Mouse (Mus musculus) heart, embryonic 10.5 days (tissue): ENCODE results near the gene Cacnb4. TPM values are rescaled to one million over a fixed set of nuclear protein-coding genes. Genes with fewer than 3 reads are reported as not detected.

ENCODE experiments used
- DNase-seq: peaks from one replicate; pipeline ENCODE4 v3.0.0-alpha.2; 2017; ENCODE audit warnings: low spot score
- H3K27ac ChIP-seq: fragments of 300-500 bp; sonication (generic); 2 replicates; pipeline ENCODE4 v1.5.1; 2016; ENCODE audit warnings: mild to moderate bottlenecking
- H3K27me3 ChIP-seq: fragments of 300-500 bp; sonication (generic); 2 replicates; pipeline ENCODE4 v1.6.1; 2016; ENCODE audit warnings: mild to moderate bottlenecking; ENCODE audit not compliant: poor library complexity, insufficient read depth, severe bottlenecking
- H3K36me3 ChIP-seq: fragments of 300-500 bp; sonication (generic); 2 replicates; pipeline ENCODE4 v1.6.1; 2016; ENCODE audit warnings: mild to moderate bottlenecking, moderate library complexity
- H3K4me1 ChIP-seq: fragments of 300-500 bp; sonication (generic); 2 replicates; pipeline ENCODE4 v1.6.1; 2016; ENCODE audit warnings: mild to moderate bottlenecking
- H3K4me3 ChIP-seq: fragments of 300-500 bp; sonication (generic); 2 replicates; pipeline ENCODE4 v1.5.1; 2016; ENCODE audit warnings: mild to moderate bottlenecking, moderate library complexity
- H3K9me3 ChIP-seq: fragments of 300-500 bp; sonication (generic); 2 replicates; pipeline ENCODE4 v1.6.1; 2016; ENCODE audit warnings: mild to moderate bottlenecking, moderate library complexity
- WGBS: fragments of 180-500 bp; shearing (Covaris S2); methylation state at CpG from one replicate; pipeline ENCODE4 v1.1.7; 2016; 5-methylcytosine and 5-hydroxymethylcytosine counted together
- polyA plus RNA-seq: library from polyadenylated mRNA; unstranded; fragments of >200 nt; fragmentation: Nextera tagmentation; extraction: Ambion mirVana; gene quantifications from 2 replicates; pipeline ENCODE4 v1.2.1, GENCODE M21; 2016

Cacnb4 gene
- polyA plus RNA-seq, 1 experiment from 2014 or later: 0.29 TPM

DNA sequence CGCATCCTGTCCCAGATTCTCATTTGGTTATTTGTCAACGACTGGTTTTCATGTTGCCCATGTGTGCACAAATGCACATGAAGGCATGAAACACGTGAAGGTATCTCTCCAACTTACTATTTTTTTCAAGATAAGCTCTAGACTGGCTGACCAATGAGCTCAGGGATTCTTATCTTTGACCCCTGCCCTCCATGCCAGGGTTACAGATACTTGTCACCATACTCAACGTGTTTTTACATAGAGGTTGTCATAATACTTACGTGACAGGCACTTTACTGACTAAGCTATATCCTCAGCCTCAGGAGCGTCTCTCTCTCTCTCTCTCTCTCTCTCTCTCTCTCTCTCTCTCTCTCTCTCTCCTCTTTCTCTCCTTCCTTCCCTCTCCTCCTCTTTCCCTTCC lies 290.2 kb downstream of the Cacnb4 start:
- H3K9me3 ChIP-seq: no peaks in the 10 kb centered on the region
- H3K36me3 ChIP-seq: no peaks in the 10 kb centered on the region
- no peaks in the 10 kb centered on the region for H3K27me3 ChIP-seq
- DNase-seq: no peak
- H3K27ac ChIP-seq: peak overlapping the region; percentile 62; the same call in 1 of the 2 replicates
- H3K4me3 ChIP-seq: no peak overlapping the region
- peaks cover 8% of the 10 kb centered on the region for H3K4me1 ChIP-seq
- WGBS: 57% methylated on average over 6 of the region's 6 CpGs

DNA sequence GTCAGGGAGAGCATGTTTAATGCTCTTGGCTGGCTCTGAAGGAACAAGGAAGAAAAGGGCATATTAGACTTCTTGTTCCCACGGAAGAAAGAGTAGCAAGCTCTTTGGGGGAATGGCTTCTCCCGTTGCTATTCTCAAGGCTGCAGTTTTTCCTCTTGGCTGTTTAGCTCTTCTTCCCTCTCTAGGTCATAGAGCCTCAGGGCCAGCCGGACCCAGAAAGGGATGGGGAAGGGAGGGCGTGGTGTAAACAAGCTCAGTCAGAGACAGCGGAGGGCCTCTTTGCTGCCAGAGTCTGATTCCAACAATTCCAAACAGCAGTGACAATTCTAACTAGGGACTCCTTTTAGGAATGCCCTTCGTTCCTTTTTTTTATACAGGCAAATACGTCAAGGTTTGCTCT lies 290.6 kb downstream of the Cacnb4 start:
- Histone ChIP-seq H3K4me3 (0 out of 2 replicates have a peak overlapping the region, but pooled peaks have one; percentile 24), H3K27ac (peak overlapping the region; percentile 62; the same call in 1 of the 2 replicates), H3K4me1 (peaks cover 8% of the 10 kb centered on the region), H3K36me3 (no peaks in the 10 kb centered on the region), H3K9me3 (no peaks in the 10 kb centered on the region), H3K27me3 (no peaks in the 10 kb centered on the region)
- DNase-seq: no peak
- 49% methylated on average over 7 of the region's 7 CpGs for WGBS

DNA sequence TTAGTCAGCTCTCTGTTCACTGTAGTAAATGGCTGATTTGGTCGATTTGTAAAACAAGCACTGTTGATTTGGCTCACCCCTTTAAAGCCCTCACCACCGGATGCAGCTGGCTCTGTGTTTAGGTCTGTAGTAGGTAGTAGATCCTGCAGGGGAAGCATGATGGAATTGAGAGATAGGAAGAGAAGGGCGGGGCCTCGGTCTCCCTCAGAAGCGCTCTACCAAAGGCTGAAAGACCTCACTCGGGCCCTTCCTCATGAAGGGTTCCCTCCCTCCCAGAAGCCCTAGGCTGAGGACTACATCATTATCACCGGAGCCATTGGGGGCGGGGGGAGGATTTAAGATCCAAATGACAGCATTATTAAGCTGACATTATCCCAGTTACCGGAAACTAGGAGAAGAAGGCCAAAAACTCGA lies 297.8 kb downstream of the Cacnb4 start:
- H3K27me3 ChIP-seq: no peaks in the 10 kb centered on the region
- no peaks in the 10 kb centered on the region for H3K36me3 ChIP-seq
- no peak for DNase-seq
- WGBS: 58% methylated on average over 10 of the region's 10 CpGs
- no peaks in the 10 kb centered on the region for H3K9me3 ChIP-seq
- no peak overlapping the region for H3K27ac ChIP-seq
- H3K4me3 ChIP-seq: peak overlapping the region; percentile 29; the same call in 1 of the 2 replicates
- 0 out of 2 replicates have a peak, but pooled peaks cover 2% of the 10 kb centered on the region for H3K4me1 ChIP-seq

DNA sequence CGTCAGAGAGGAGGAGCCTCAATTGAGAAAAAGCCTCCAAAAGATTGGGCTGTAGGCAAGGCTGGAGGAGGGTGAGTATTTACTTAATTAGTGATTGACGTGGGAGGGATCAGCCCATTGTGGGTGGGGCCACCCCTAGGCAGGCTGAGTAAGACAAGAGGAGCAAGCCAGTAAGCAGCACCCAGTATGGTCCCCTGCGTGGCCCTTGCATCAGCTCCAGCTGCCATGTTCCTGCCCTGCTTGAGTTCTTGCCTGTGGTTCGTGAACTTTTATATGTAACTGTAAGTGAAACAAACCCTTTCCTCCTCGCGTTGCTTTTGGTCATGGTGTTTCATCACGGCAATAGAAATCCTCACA lies 298.2 kb downstream of the Cacnb4 start, which contains the start of gene Neb:
Gene Neb (minus strand): TSS at position 27 of the 357 bp plus-strand sequence.
- Histone ChIP-seq H3K9me3 (no peaks in the 10 kb centered on the region), H3K4me3 (peak within 1 kb of the TSS; percentile 29), H3K27ac (no peak within 1 kb of the TSS), H3K27me3 (no peaks in the 10 kb centered on the region), H3K36me3 (no peaks in the 10 kb centered on the region), H3K4me1 (0 out of 2 replicates have a peak, but pooled peaks cover 2% of the 10 kb centered on the region)
- 45% methylated on average over 7 of the region's 7 CpGs for WGBS
- no peak for DNase-seq

Other genes with a start within 250 kb of the Cacnb4 start
- gene Stam2, start 65.5 kb upstream of the Cacnb4 start, polyA plus RNA-seq: 30.5 and 35.2 TPM in 2 replicates
- 1.0 and 2.5 TPM in 2 replicates for gene Fmnl2, start 181.0 kb upstream of the Cacnb4 start, polyA plus RNA-seq